ENCODE assay signal across 13 mouse cellular contexts in the genomic region with DNA sequence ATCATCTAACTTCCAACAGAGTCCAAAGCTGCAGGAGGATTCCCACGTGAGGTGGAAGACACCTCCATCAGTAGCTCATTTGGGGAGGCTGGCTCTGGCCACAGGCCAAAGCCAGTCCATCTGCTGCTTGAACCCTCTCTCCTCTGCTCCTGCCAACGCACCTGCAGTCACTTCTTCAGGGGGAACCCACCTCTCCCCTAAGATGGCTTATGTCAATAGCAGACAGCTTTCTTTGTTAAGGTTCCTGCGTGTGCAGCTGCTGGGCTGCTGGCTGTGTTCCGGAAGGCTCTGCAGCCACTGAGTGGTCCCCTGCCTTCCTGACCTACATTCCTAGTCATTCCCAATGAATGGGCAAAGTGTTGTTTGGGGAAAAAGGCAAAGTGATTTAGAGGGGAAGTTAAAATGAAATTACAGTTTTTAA. TPM values are rescaled to one million over a fixed set of nuclear protein-coding genes. Genes with fewer than 3 reads are reported as not detected.
DNase-seq lines count a peak whose midpoint lies in the region; ATAC-seq and TF ChIP-seq lines count a peak whose summit lies in the region.
"Had no signal": no experiment of that assay in that cellular context is flagged by ENCODE, and none has a peak within 500 bp of the region (broad histone marks: within the 10 kb centered on the region; RNA-seq: fewer than 3 reads in every experiment).

No protein-coding gene starts in this region.

- no peak overlapping the region for H3K27ac ChIP-seq in embryonic facial prominence, embryonic 14.5 days (replicated peaks; ENCODE audit: low read depth, low read length)
- no peak overlapping the region for H3K27ac ChIP-seq in embryonic facial prominence, embryonic 10.5 days (replicated peaks)
- peak overlapping the region; percentile 65; the same call in 1 of the 2 replicates for H3K27ac ChIP-seq in lung, embryonic 14.5 days (ENCODE audit: low read depth)
- H3K27ac ChIP-seq in limb, embryonic 13.5 days = 0 out of 2 replicates have a peak overlapping the region, but pooled peaks have one; percentile 28
- H3K27ac ChIP-seq: intestine, embryonic 15.5 days; liver, embryonic 14.5 days had no signal

- no peak overlapping the region for H3K9ac ChIP-seq in embryonic facial prominence, embryonic 14.5 days (ENCODE audit: low read depth, low read length)
- H3K9ac ChIP-seq in lung, embryonic 14.5 days = no peak overlapping the region
- no peak overlapping the region for H3K9ac ChIP-seq in limb, embryonic 13.5 days
- H3K9ac ChIP-seq: intestine, embryonic 15.5 days; liver, embryonic 14.5 days had no signal

- no peak overlapping the region for H3K4me3 ChIP-seq in embryonic facial prominence, embryonic 14.5 days (ENCODE audit: low read depth, low read length)
- no peak overlapping the region for H3K4me3 ChIP-seq in embryonic facial prominence, embryonic 10.5 days
- H3K4me3 ChIP-seq in lung, embryonic 14.5 days (ENCODE audit: low read depth, low read length) = no peak overlapping the region
- H3K4me3 ChIP-seq in limb, embryonic 13.5 days = no peak overlapping the region
- H3K4me3 ChIP-seq: intestine, embryonic 15.5 days had no signal

- TF ChIP-seq CTCF in lung, embryonic 14.5 days (IDR thresholded peaks at IDR 0.05; ENCODE audit: low read depth) = no peak

- no peak for DNase-seq in embryonic facial prominence, embryonic 14.5 days (ENCODE audit: low spot score)
- no peak for DNase-seq in embryonic facial prominence, embryonic 10.5 days (ENCODE audit: low spot score)
- peak; percentile 11 for DNase-seq in lung, embryonic 14.5 days
- DNase-seq in lung, postnatal 4 days = no peak
- DNase-seq in cerebellum, adult 9-10 months = peak; percentile 88
- DNase-seq in adrenal gland, adult (ENCODE audit: inconsistent age in 2 of 2, low spot score in 1 of 2) = no peak
- no peak for DNase-seq in urinary bladder, postnatal 14 days (ENCODE audit: low spot score)
- DNase-seq: adrenal gland, postnatal 25 days; heart, postnatal 36 days; kidney, postnatal 10 days had no signal

- H3K4me1 ChIP-seq in embryonic facial prominence, embryonic 14.5 days (ENCODE audit: control insufficient read depth, insufficient read depth, low read length) = no peaks in the 10 kb centered on the region
- no peaks in the 10 kb centered on the region for H3K4me1 ChIP-seq in embryonic facial prominence, embryonic 10.5 days
- H3K4me1 ChIP-seq in lung, embryonic 14.5 days (ENCODE audit: insufficient read depth) = no peaks in the 10 kb centered on the region
- H3K4me1 ChIP-seq in limb, embryonic 13.5 days = peaks cover 8% of the 10 kb centered on the region
- H3K4me1 ChIP-seq: intestine, embryonic 15.5 days had no signal

- H3K9me3 ChIP-seq in embryonic facial prominence, embryonic 14.5 days (ENCODE audit: control insufficient read depth, low read length) = no peaks in the 10 kb centered on the region
- no peaks in the 10 kb centered on the region for H3K9me3 ChIP-seq in embryonic facial prominence, embryonic 10.5 days
- no peaks in the 10 kb centered on the region for H3K9me3 ChIP-seq in lung, embryonic 14.5 days (ENCODE audit: low read depth, low read length)
- H3K9me3 ChIP-seq in limb, embryonic 13.5 days = no peaks in the 10 kb centered on the region
- H3K9me3 ChIP-seq: intestine, embryonic 15.5 days had no signal

- peaks cover 7% of the 10 kb centered on the region; the same call in 1 of the 2 replicates for H3K36me3 ChIP-seq in embryonic facial prominence, embryonic 14.5 days (ENCODE audit: control insufficient read depth, insufficient read depth, low read length)
- H3K36me3 ChIP-seq in embryonic facial prominence, embryonic 10.5 days (replicated peaks) = no peaks in the 10 kb centered on the region; the same call in 1 of the 2 replicates
- H3K36me3 ChIP-seq in lung, embryonic 14.5 days (ENCODE audit: insufficient read depth) = peaks cover 14% of the 10 kb centered on the region
- peaks cover 29% of the 10 kb centered on the region for H3K36me3 ChIP-seq in limb, embryonic 13.5 days
- H3K36me3 ChIP-seq: intestine, embryonic 15.5 days had no signal

- 67% methylated on average over 4 of the region's 4 CpGs for WGBS in embryonic facial prominence, embryonic 14.5 days
- WGBS in embryonic facial prominence, embryonic 10.5 days = 76% methylated on average over 4 of the region's 4 CpGs
- 46% methylated on average over 4 of the region's 4 CpGs for WGBS in lung, embryonic 14.5 days
- WGBS in limb, embryonic 13.5 days = 66% methylated on average over 4 of the region's 4 CpGs

- H3K27me3 ChIP-seq in embryonic facial prominence, embryonic 14.5 days (replicated peaks; ENCODE audit: control insufficient read depth, insufficient read depth, low read length) = no peaks in the 10 kb centered on the region
- H3K27me3 ChIP-seq in embryonic facial prominence, embryonic 10.5 days (replicated peaks; ENCODE audit: low read depth, poor library complexity, severe bottlenecking) = no peaks in the 10 kb centered on the region
- H3K27me3 ChIP-seq in lung, embryonic 14.5 days (ENCODE audit: insufficient read depth, low read length) = no peaks in the 10 kb centered on the region
- H3K27me3 ChIP-seq in limb, embryonic 13.5 days = no peaks in the 10 kb centered on the region
- H3K27me3 ChIP-seq: intestine, embryonic 15.5 days had no signal

- H3K4me2 ChIP-seq in embryonic facial prominence, embryonic 14.5 days (ENCODE audit: low read depth, low read length) = no peak overlapping the region
- H3K4me2 ChIP-seq in lung, embryonic 14.5 days = no peak overlapping the region
- H3K4me2 ChIP-seq in limb, embryonic 13.5 days (replicated peaks) = no peak overlapping the region
- H3K4me2 ChIP-seq: intestine, embryonic 15.5 days had no signal

- peak; percentile 65; the same call in 1 of the 2 replicates for ATAC-seq in embryonic facial prominence, embryonic 14.5 days (ENCODE audit: low read depth)
- ATAC-seq in lung, embryonic 14.5 days (ENCODE audit: insufficient read depth) = peak; percentile 52; the same call in 1 of the 2 replicates
- ATAC-seq in limb, embryonic 13.5 days (ENCODE audit: low FRiP score, low read depth) = no peak
- ATAC-seq: intestine, embryonic 15.5 days had no signal

RNA-seq across cellular contexts. Expression of a gene that starts 18.3 kb away (rescaled TPM):
- polyA plus RNA-seq in embryonic facial prominence, embryonic 14.5 days (2014; fragmentation: Nextera tagmentation; extraction: Ambion mirVana) = 0.68 and 0.83 TPM in 2 replicates
- 0.67 and 0.85 TPM in 2 replicates for polyA plus RNA-seq in embryonic facial prominence, embryonic 10.5 days (2016; fragmentation: Nextera tagmentation; extraction: Ambion mirVana)
- 0.12 and 0.68 TPM in 2 replicates for polyA plus RNA-seq in lung, embryonic 14.5 days (2014; fragmentation: Nextera tagmentation; extraction: Ambion mirVana)
- polyA plus RNA-seq in limb, embryonic 13.5 days (2015; fragmentation: Nextera tagmentation; extraction: Ambion mirVana) = 1.3 and 1.5 TPM in 2 replicates

RNA-seq across cellular contexts. Expression of a gene that starts 57.2 kb away (rescaled TPM):
- 4.8 and 6.8 TPM in 2 replicates for polyA plus RNA-seq in embryonic facial prominence, embryonic 14.5 days (2014; fragmentation: Nextera tagmentation; extraction: Ambion mirVana)
- 3.4 and 4.6 TPM in 2 replicates for polyA plus RNA-seq in embryonic facial prominence, embryonic 10.5 days (2016; fragmentation: Nextera tagmentation; extraction: Ambion mirVana)
- 5.1 and 5.4 TPM in 2 replicates for polyA plus RNA-seq in lung, embryonic 14.5 days (2014; fragmentation: Nextera tagmentation; extraction: Ambion mirVana)
- 6.0 and 6.4 TPM in 2 replicates for polyA plus RNA-seq in limb, embryonic 13.5 days (2015; fragmentation: Nextera tagmentation; extraction: Ambion mirVana)

Comparison
In these comparisons a context has a peak if more than half of its experiments do, and no peak if none do; other contexts are left out.
1. DNase-seq: peak in lung, embryonic 14.5 days (single experiment) and cerebellum, adult 9-10 months (single experiment); none in embryonic facial prominence, embryonic 14.5 days (single experiment), embryonic facial prominence, embryonic 10.5 days (single experiment), lung, postnatal 4 days (0 of 2), adrenal gland, adult (0 of 2) and urinary bladder, postnatal 14 days (single experiment).
2. H3K27ac ChIP-seq: peak in lung, embryonic 14.5 days (single experiment) and limb, embryonic 13.5 days (single experiment); none in embryonic facial prominence, embryonic 14.5 days (single experiment) and embryonic facial prominence, embryonic 10.5 days (single experiment).